Mouse (Mus musculus) T-helper 17 cell (primary cell): Measurements from ENCODE around the gene Agrp.

Experiments used
- in situ Hi-C, 2 experiments: fragments of 300-600 bp; cut with MboI, MseI; formaldehyde crosslinking; loops; 1 replicate in 1 of 2; 2 replicates in 1 of 2; pipeline ENCODE4 v1.15.1; 2025; ENCODE audit warnings: high pct_unique_total_duplicates in 2 of 2

Gene Agrp

DNA sequence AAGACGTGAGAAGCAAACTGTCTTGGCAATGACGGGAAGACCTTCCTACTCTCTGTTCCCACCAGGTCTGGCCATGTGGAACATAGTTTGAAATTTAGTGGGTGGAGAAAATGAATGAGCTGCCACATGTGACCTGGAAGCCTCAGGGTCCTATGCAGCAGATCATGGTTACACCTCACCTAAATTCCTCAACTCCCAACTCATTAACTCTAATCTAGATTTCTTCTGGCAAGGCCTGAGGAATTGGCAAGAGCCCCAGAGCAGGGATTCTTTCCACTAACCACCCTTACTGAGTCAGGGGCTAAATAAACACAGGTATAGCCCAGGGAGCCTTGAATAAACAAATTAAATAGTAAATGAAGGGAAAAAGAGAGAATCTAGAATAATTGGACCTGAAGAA lies 85.2 kb downstream of the Agrp start:
- in situ Hi-C loops, result no loop called here

DNA sequence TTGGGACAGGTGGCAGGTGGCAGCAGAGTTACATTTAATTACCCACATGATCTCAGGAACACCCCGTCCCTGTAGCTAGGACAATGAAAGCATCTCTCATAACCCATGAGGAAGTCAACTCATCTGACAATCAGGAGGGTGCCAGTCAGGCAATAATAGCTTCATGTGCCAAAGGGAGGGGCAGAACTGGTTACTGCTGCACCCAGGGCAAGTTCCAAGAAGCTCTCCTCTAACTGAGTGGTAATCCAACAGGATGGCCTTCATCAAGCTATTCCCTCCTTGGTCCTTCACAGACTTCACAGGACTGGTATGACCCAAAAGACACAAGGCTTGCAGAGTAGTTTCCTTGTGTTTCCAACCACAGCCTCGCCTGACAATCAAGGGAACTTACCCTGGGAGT lies 87.1 kb downstream of the Agrp start:
- in situ Hi-C loops, result no loop called here

DNA sequence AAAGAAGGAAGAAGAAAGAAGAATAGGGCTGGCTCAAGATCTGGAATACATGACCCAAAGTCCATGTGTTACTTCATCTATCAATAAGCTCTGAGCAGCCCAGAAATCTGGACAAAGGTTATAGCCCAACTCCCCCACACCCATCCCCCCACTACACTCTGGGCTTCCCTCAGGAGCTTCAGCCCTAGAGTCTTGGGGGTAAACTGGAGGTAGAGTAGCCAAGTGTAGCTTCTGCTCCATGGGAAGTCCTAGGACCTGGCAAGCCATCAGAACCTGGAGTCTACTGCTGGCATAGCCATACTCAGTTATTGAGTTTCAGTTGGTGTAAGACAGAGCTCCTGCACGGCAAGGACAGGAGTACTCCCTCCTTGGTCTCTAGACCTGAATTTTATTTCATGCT lies 87.7 kb downstream of the Agrp start:
- in situ Hi-C loops, result no loop called here

DNA sequence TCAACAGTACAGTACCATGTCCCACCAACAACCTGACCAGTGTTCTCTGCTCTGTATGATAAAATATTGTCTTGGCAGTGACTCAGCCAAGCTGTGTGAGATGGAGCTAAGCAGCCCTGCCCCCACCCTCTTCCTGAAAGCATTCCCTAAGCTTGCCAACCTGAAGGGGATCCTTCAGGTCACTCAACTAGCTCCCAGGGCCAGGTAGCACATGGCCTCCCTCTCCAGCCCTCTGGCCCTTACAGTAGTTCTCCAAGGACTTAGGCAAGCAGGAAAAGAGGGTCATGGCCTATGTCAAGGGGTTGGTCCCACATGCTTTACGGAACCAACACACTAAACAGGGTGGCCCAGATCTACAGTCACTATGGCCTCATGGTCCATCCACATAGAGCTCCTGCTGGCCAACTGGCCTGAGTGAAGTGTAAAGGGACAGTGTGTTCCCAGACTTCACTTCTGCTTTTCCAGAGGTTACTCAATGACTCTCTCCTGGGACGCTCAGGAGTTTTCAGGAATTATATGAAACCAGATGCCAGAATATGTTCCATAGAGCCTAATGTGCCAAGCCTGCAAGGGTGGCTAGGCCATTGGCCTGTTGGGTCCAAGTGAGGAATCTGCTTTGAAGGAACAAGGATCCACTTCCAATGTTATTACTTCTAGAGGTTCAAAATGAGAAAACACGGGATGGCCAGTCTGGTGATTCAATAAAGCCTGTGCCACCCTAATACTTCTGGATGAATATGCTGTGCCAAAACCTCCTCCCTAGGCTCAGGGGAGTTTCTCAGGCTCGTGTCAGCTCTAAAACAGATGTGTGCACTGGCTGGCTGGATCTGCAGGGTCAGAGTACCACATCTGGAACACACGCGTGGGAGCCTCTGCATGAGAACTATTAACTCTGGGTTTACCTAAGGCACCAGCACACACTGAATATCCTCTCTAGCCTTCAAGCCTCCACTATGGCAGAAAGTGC lies 90.5 kb downstream of the Agrp start:
- in situ Hi-C loops, result no loop called here

DNA sequence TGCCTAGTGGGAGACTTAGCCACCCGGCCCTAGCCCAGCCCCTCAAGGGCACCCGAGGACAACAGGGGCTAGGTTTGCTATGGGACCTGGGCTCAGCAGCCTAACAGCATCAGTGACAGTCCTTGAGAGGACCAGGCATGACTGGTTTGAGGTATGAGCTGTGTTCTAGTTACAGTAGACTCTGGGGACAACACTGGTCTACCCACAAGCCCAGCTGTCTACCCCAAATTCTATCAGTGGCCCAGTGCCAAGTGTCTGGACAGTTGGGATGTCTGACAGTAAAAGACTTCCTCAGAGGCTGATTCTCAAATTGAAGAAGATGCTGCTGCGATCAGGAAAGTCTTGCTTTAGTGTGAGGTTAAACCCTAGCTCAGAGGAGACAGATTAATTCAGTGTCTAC lies 91.9 kb downstream of the Agrp start:
- in situ Hi-C loops, result no loop called here

DNA sequence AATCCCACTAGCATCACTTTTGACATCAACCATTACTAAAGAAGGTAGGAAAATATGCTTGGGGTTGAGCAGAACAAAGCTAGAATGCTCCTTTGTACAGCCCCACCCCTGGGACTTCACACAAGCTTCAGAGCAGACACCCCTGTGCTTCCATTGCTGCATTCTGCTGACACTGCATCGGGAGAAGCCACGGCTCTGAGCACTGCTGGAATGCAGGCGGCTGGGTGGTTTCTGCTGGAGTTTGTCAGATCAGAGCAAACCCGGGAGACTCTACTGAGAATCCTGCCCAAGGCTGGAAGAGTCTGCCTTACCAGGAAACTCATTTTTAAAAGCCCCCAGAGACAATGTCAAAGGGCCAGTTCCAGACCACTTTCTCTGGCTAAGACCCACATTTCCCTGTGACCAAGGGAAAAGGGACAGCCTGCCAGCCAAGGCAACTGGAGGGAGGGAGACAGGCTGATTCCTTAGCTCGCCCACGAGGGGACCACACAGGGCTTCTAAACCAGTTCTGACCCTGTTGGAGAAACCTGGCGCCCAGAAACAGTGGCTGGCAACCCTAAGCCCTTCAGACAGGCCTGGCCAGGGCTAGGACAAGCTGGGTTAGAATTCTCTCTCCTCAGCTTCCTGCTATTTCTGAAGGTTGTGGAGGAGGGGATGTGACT lies 92.5 kb downstream of the Agrp start:
- in situ Hi-C loops, result no loop called here

DNA sequence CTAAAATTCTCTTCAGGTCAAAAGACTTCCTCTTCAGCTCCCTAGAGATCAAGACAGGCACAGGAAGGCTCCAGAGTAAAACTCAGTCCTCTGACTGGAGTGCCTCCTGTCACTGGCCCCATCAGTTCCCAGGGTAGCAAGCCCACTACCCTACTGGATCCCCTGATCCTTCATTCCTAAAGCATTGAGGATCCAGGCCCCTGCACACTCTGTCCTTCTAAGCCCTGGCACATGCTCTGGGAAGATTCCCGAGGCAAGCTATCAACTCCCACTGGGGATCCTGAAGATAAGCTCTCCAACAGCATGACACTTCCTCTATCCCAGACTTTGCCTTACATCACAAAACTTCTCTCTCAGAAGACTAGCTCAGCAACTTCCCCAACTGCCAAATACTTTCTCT lies 93.5 kb downstream of the Agrp start:
- in situ Hi-C loops, result no loop called here

DNA sequence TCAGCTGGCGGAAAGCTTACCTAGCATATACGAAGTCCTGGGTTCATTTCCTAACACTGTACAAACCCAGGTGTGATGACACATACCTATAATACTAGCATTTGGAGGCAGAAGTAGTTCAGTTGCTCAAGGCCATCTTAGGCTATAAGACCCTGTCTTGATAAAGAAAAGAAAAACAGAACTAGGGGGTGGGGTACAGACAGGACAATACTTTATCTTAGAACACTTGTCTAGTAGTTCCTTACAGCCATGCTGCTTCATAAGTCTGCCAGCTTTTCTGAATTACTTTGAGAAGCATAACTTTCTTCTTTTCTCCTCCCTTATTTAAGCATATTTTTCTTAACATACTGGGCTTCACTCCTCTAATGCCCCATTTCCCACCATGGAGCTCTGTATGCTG lies 94.4 kb downstream of the Agrp start:
- in situ Hi-C loops, result no loop called here

DNA sequence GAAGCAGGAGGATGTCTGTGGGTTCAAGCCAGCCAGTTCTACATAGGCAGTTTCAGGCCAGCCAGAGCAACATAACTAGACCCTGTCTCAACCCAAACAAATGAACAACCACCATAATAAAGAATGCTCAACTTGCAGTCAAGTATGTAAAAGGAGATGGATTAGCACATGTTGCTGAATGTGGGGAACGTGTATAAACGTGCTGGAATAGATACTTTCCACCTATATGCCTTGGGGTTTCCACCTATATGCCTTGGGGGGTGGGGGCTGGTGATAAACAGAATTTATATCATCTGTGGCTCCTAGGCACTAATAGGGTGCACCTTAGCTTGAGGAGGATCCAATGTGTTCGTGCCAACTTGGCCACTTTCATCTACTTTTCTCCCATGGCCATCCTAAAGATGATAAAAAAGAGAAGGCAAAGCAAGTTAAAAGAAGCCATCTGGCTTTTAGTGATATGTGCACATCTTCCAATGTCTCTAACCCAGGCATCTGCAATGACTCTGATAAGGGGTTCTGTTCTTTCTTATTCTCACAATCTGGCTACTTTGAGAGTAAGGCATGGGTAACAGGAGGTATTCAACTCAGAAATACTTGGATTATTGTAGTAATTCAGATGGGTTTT lies 95.0 kb downstream of the Agrp start:
- in situ Hi-C loops, result no loop called here

DNA sequence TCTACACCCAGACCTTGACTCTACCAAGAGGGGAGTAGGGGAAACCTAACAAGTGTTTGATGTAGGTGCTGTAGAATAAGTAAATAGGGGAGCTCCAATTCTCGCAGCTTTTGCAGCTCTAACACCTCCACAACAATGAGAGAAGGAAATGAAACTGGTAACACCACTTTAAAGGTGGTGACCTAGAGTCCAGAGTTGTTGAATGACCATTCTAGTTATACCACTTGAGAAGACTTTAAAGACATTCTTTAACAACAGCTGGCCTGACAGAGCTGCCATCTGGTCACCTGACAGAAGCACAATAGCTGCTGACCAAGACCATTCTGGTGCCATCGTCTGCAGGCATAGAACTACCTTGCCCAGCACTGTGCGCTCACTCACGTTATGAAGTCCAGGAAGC lies 98.3 kb downstream of the Agrp start:
- in situ Hi-C loops, result loop anchor here in 1 of 2 experiments (10.0 kb wide), 1 partner anchor 64 kb away; the partner anchor contains the start of gene Tppp3

DNA sequence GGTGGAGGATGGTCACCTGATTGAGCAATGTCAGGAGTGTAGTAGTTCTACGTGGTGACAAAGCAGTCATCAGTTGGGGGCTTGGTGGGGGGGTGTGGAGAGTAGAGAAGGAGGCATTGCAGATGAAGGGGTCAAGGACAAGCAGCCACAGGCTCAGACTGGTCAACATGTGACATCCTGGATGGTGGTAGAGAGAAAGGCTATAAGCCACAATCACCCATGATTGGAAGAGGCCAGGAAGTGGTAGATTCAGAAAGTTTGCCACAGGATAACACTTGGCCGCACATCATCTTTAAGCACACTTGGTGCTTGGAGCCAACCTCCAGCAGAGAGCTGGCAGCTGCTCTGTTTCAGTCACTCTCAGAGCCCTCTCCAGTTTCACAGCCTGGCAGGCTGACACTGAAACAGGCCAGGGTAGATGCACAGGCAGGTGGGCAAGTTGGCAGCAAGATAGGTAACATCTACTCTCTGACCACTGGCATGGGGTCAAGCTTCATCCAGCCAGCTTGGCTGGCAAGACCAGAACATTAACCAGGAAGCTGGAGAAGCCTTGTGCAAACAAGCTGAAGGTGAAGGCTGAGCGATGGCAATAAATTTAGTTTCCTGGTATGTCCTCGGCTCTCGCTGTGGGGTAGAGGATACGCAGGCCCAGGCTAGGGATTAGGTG lies 100.0 kb downstream of the Agrp start:
- in situ Hi-C loops, result loop anchor here in 1 of 2 experiments (10.0 kb wide), 1 partner anchor 62 kb away; the partner anchor contains the start of gene Tppp3

DNA sequence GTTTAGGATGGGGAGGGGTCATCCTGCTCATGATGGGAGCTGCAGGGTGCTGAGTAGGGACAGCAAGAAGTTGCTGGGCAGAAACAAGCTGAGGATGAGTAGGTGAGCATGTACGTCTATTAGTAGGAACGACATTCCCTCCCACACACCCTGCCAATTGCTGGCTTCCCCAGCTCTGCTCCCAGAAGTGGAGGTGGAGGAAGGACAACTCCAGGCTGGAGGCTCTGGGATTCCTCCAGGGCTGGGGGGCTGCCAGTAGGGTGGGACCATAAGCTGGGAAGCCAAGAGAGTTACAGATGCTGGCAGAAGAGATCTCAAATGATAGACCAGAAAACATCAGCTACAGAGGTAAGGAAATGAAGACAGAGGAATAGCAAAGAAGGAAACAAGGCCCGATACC lies 100.6 kb downstream of the Agrp start:
- in situ Hi-C loops, result loop anchor here in 1 of 2 experiments (10.0 kb wide), 1 partner anchor 62 kb away; the partner anchor contains the start of gene Tppp3

DNA sequence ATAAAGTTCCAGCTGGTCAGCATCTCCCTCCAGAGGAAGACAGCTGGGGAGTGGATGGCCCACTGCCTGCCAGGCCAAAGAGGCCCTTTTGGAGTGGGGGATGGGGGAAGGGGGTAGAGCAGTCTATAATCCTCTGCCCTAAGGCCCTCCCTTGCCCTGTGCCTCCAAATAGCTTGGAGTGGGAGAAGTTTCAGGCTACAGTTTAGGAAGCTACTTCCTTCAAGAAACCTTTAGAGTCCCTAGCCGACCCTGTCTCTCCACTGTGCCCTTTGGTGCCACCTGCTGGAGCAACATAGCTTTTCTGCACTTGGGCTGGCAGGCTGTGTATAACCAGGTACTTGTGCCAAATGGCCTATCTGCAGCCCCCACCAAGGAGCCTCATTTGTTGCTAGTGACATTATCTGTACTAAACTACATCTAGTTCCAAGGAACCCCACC lies 103.3 kb downstream of the Agrp start:
- in situ Hi-C loops, result loop anchor here in 1 of 2 experiments (10.0 kb wide), 1 partner anchor 59 kb away; the partner anchor contains the start of gene Tppp3

DNA sequence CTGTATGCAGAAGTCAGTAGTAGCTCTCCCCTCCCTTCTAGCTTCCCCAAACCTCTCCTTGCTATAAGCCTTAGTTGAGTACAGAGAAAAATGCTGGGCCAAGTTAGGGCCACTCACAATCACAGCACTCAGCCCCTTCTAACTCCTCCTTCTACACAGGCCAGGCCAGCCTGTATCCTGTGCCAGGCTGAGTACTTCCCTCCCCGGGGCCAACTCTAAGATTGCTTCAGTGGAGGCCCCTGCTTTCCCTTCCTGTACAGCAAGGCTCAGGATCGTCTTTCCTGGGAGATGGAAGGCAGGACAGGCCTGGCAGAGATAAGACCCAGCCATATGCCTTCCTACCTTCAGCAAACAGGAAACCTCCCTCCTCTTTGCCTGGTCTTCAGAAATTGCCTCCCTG lies 103.8 kb downstream of the Agrp start:
- in situ Hi-C loops, result loop anchor here in 1 of 2 experiments (10.0 kb wide), 1 partner anchor 59 kb away; the partner anchor contains the start of gene Tppp3

DNA sequence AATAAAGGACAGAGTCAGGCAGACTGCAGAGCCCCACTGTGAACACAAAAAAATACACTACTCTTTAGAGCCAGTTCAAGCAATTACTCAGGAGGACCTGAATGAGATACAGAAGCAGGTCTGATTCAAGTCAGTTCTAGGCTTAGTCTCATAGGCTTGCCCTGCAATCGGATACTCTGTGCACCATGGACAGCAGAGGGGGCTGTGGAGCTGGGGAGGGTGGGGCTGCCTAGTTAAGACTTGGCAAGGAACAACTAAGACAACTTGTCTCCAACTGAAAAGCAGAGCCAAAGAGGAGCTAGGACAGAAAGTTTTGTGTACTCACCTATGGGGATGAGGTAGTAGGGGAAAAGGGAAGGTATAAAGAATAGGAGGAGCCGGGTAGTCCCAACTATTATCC lies 105.4 kb downstream of the Agrp start:
- in situ Hi-C loops, result loop anchor here in 1 of 2 experiments (10.0 kb wide), 1 partner anchor 57 kb away; the partner anchor contains the start of gene Tppp3

DNA sequence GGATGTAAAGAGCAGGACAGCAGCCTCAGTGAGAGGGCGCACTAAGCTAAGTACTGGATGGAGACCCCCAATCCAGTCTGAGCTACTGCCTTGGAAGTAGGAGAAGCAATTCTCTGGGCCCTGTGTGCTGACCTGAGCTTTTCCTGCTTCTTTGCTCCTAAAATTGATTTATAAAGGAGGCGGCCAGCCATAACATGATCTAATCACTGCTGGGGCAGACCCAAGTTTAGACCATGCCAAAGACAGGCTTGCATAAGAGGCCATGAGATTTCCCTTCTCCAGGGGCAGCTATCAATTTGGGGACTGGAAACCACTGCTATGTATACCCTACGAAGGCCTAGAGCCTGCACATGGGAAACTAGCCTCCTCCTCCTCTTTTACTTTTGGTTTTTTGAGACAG lies 107.9 kb downstream of the Agrp start:
- in situ Hi-C loops, result no loop called here

DNA sequence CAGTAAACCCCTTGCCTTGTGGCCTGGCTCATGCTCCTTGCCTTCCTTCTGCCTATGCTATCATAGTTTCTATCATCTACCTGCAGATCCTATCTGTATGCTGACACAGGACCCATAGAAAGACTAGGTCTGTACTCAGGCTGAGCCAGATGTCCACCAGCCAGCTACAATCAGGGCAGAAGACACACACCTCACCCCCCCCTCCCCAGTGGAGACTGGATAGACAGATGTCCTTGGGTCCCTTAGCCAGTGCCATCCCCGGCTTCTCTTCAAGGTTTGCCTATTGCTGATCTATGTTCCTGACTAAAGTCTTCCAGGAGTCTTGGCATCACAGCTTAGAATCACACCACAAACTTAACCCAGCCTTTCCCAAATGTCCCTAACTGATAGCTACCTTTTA lies 109.0 kb downstream of the Agrp start:
- in situ Hi-C loops, result no loop called here

DNA sequence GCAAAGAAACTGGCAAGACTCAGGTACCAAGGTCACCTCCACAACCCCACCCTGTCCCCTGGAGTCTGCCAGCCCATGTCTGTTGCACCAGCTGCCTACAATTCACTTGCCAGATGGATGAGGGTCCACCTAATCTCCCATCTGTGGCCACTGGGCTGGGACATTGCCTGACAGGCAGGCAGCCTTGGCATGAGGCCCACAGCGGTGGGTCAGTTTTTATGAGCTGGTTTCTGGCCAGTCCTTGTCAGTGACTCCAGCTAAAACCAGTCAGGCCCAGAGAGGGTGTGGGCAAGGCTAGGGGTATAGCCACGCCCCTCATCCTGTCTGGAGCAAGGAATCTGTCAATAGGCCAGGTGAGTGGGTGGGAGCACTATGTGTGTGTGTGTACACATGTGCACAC lies 110.1 kb downstream of the Agrp start:
- in situ Hi-C loops, result no loop called here

DNA sequence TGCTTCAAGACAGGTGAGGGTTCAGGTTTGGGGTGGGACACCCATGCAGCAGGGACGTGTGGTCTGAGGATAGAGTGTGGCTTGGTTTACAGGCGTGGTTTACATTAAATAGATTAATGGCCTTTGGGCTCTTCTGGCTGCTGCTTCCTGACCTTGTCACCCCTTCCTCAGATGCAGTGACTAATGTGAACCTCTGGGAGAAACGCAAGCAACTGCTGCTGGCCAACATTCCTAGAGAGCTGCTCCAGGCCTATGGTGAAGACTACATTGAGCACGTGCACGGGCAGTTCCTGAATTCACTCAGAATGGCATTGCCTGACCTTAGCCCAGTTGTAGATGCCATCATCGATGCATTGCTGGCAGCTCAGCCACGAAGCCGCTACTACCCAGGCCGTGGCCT lies 114.3 kb downstream of the Agrp start:
- in situ Hi-C loops, result no loop called here

DNA sequence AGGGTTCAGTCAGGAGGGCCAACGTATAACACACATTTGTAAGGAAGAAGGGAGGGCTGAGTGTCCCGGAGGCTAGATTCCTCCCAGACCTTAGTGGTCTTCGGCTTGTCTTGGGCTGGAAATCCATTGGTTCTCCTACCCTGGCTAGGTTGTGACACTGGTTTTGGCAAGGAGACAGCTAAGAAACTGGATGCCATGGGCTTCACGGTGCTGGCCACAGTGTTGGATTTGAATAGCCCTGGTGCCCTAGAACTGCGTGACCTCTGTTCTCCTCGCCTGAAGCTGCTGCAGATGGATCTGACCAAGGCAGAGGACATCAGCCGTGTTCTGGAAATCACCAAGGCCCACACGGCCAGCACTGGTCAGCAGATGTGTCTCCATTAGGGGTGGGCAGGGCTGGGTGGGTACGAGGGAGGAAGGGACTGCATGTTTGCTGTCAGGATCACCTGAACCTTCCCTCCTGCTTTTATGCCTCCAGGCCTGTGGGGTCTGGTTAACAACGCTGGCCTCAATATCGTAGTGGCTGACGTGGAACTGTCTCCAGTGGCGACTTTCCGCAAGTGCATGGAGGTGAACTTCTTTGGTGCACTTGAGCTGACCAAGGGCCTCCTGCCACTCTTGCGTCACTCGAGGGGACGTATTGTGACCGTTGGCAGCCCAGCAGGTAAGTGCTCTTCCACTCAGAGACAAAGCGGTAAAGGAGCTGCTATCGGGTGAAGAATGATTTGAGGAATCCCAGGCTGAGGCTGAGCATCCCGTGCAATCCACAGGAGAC lies 115.0 kb downstream of the Agrp start:
- in situ Hi-C loops, result no loop called here

DNA sequence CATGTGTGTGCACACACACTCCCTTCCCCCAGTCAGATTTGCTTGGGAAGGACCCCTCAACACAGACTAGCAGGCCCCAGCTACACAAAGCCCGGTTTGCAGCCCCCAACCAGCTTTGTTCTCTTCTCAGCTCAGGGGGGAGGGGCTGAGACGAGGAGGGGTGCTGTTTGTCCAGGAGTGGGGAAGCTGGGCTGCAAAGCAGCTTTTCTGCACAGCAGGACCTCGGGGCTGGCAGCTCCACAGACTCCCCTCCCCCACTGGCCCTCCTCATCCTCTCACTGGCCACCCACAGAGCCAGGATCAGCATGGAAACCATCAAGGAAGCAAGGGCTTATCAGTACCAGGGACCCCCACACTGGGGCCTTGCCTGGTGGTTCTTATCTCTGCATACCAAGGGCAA lies 116.1 kb downstream of the Agrp start:
- in situ Hi-C loops, result no loop called here
